Mouse (Mus musculus): ENCODE data around the gene Alx1. TPM values are rescaled to one million over a fixed set of nuclear protein-coding genes. Genes with fewer than 3 reads are reported as not detected.

The Alx1 gene
- polyA plus RNA-seq (2015; fragmentation: Nextera tagmentation; extraction: Ambion mirVana) = 0.90 and 6.8 TPM in 2 replicates

DNA sequence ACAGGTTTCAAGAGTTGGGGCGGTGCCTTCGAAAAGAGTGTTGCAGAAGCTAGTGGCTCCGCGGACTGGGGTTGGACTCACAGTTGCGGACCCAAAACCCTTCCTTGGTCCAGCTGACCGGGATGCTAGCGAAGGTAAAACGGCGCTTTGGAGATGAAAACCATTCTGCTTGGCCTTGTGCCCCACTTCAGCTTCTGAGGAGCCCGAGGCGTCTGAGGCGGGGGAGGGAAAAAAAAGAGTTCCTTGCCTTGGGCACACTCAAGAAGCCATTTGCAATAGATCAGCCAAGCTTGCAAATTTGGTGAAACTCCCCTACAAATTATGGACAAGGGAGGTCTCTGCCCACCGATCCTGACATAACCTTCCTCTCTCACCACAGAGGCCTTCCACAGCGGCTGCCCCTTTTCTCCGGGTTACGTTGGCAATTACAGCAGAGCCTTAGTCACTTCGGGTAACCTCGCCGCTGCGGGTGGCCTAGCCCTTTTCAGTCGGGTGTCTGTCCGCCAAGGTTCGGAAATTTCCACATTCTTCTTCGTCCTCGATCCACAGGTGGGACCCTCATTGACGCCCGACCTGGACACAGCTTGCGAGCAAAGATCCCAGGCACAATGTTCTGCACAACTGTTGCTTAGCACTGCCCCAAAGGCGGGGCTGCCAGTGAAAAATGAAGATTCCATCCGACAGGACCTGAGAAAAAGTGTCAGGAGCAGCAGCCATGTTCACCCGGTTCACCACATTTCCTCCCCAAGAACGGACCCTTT is at the start of gene Alx1:
Alx1 (minus strand) TSS at position 486 of the 761 bp plus-strand sequence.
- under 1% methylated on average over 32 of the region's 32 CpGs for WGBS
- Histone ChIP-seq H3K9me3 (replicated peaks) (no peaks in the 10 kb centered on the region), H3K4me3 (no peak within 1 kb of the TSS; the same call in 1 of the 2 replicates), H3K9ac (no peak within 1 kb of the TSS), H3K36me3 (ENCODE audit: poor library complexity, severe bottlenecking) (no peaks in the 10 kb centered on the region), H3K27me3 (peaks cover 82% of the 10 kb centered on the region), H3K4me1 (peaks cover 18% of the 10 kb centered on the region), H3K27ac (no peak within 1 kb of the TSS), H3K4me2 (peak within 1 kb of the TSS; percentile 50; the same call in 1 of the 2 replicates)
- ATAC-seq = no peak

DNA sequence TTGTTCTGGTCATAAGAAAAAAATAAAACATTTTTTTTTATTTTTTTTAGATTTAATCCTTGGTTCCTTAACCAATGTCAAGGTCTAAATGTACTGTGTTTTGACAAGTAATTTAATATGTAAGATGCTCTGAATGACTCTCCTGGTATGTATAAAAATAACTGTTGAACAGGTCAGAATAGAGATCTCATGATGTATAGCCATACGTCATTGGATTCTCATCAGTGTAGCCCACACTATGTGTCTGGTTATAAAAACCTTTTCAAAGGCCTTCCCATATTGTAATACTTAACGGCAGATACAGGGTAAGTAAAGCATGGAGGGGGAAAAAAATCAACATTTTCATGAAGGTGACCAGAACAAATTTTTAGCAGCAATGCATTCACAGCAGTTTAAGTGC is 19.6 kb upstream of the Alx1 start:
- Histone ChIP-seq H3K4me2 (no peak overlapping the region), H3K36me3 (ENCODE audit: poor library complexity, severe bottlenecking) (no peaks in the 10 kb centered on the region), H3K9ac (no peak overlapping the region), H3K27ac (no peak overlapping the region), H3K4me3 (no peak overlapping the region), H3K4me1 (no peaks in the 10 kb centered on the region), H3K27me3 (no peaks in the 10 kb centered on the region), H3K9me3 (replicated peaks) (no peaks in the 10 kb centered on the region)
- WGBS = 87% methylated on average over 2 of the region's 2 CpGs
- no peak for ATAC-seq

GRCm38 (mm10) chr10:103046623-103047022 is 16.6 kb upstream of the Alx1 start:
- Histone ChIP-seq H3K27me3 (no peaks in the 10 kb centered on the region), H3K36me3 (ENCODE audit: poor library complexity, severe bottlenecking) (no peaks in the 10 kb centered on the region), H3K4me3 (no peak overlapping the region), H3K4me1 (no peaks in the 10 kb centered on the region), H3K27ac (no peak overlapping the region), H3K9ac (no peak overlapping the region), H3K9me3 (replicated peaks) (no peaks in the 10 kb centered on the region), H3K4me2 (no peak overlapping the region)
- 79% methylated on average over 3 of the region's 3 CpGs for WGBS
- no peak for ATAC-seq

GRCm38 (mm10) chr10:103045019-103045418 is 15.0 kb upstream of the Alx1 start:
- Histone ChIP-seq H3K4me3 (no peak overlapping the region), H3K4me1 (no peaks in the 10 kb centered on the region), H3K9ac (no peak overlapping the region), H3K4me2 (no peak overlapping the region), H3K27me3 (no peaks in the 10 kb centered on the region), H3K27ac (no peak overlapping the region), H3K9me3 (replicated peaks) (no peaks in the 10 kb centered on the region), H3K36me3 (ENCODE audit: poor library complexity, severe bottlenecking) (no peaks in the 10 kb centered on the region)
- 64% methylated on average over 2 of the region's 2 CpGs for WGBS
- ATAC-seq = no peak

DNA sequence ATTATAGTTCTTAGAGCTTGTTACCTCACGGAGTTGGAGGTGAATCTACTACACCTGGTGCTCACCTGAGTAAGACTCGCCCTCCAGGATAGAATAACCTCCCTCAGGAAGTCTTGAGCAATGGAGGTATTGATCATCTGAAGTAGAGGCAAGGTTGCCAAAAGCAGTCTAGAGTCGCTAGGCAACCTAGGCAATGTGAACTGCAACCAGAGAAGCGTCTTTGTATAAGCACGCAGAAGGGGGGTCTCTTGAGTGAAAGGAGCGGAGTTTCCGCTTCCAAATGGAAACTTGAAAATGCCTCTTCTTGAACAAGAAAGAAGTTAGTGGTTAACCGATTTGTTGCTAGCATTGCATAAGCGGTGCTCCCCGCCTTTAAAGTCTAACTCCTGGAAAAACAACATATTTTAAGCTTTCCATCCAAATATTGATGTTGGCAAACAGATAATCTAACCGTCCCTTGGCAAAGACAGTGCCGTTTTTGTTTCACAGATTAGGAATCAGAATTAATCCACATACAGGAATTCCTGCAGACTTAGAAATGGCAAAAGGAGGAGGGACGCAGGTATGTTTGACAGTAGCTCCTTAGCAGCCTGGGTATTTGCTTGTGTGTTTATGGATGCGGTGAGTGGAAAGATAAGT is 5.1 kb upstream of the Alx1 start:
- Histone ChIP-seq H3K4me1 (peaks cover under 1% of the 10 kb centered on the region; the same call in 1 of the 2 replicates), H3K9ac (no peak overlapping the region), H3K27me3 (peaks cover 65% of the 10 kb centered on the region), H3K9me3 (replicated peaks) (no peaks in the 10 kb centered on the region), H3K27ac (no peak overlapping the region), H3K4me2 (no peak overlapping the region; the same call in 1 of the 2 replicates), H3K4me3 (no peak overlapping the region), H3K36me3 (ENCODE audit: poor library complexity, severe bottlenecking) (no peaks in the 10 kb centered on the region)
- under 1% methylated on average over 14 of the region's 14 CpGs for WGBS
- ATAC-seq = no peak

DNA sequence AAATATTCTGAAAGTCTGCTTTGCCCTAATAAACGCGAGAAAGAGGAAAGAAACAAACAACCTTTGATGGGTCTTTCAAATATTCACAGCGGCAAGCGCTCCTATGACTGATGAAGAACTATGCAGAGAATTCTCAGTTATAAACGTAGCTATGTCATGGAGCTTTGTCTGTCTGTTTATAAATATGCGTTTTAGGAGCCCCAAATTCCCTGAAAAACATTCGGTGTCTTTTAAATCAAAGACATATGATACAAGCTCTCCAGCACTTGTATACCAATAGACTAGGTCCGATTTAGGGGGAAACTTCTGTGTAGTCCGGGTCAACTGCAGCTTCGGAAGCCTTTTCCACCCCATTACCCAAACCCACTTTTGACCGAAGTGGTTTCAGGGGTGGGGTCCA is 916 bp upstream of the Alx1 start:
- H3K9ac ChIP-seq = no peak overlapping the region
- 2% methylated on average over 11 of the region's 11 CpGs for WGBS

DNA sequence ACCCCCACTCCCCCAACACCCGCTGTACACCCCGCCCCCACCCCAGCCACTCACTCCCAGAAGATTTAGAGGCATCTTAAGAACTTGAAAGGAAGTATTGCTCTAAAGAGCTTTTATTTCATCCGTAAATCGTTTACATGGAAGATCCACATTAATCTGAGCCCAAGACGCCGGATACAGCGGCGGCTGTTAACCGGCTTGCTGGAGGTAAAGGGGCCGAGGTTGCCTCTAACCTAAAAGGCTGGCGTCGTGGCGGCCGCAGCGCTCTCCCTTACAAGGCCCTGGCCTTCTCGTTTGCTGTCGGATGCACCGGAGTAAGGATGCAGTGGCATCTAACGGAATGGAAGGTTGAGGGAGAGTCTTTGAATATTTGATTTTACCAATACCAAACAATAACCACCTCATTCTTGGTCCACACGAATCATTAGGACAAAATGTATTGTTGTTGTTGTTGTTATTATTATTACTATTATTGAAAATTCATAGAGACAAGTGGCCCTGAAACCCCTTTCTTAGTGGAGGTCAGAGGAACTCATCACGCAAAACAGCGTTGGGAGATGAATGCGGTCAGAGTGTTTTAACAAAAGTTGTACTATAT is 784 bp downstream of the Alx1 start:
- Histone ChIP-seq H3K4me1 (peaks cover 18% of the 10 kb centered on the region), H3K9ac (no peak overlapping the region), H3K27ac (no peak overlapping the region), H3K4me2 (peak overlapping the region; percentile 50), H3K36me3 (ENCODE audit: poor library complexity, severe bottlenecking) (no peaks in the 10 kb centered on the region), H3K4me3 (no peak overlapping the region; the same call in 1 of the 2 replicates), H3K9me3 (replicated peaks) (no peaks in the 10 kb centered on the region), H3K27me3 (peaks cover 76% of the 10 kb centered on the region)
- ATAC-seq = no peak
- WGBS = under 1% methylated on average over 22 of the region's 23 CpGs

More for the DNA sequence above, 916 bp upstream of the Alx1 start:
- Histone ChIP-seq H3K9me3 (replicated peaks) (no peaks in the 10 kb centered on the region), H3K27ac (no peak overlapping the region), H3K4me1 (peaks cover 18% of the 10 kb centered on the region), H3K27me3 (peaks cover 86% of the 10 kb centered on the region), H3K36me3 (ENCODE audit: poor library complexity, severe bottlenecking) (no peaks in the 10 kb centered on the region), H3K4me2 (no peak overlapping the region), H3K4me3 (no peak overlapping the region)
- no peak for ATAC-seq

- peak overlapping the region; percentile 50 for H3K4me2 ChIP-seq
- peaks cover 18% of the 10 kb centered on the region for H3K4me1 ChIP-seq
- peak overlapping the region; percentile 31 for H3K4me3 ChIP-seq
- no peak overlapping the region for H3K9ac ChIP-seq
- WGBS = 1% methylated on average over 48 of the region's 50 CpGs
- peak; percentile 59 for ATAC-seq
- H3K27ac ChIP-seq = no peak overlapping the region
- peaks cover 79% of the 10 kb centered on the region for H3K27me3 ChIP-seq
- H3K9me3 ChIP-seq (replicated peaks) = no peaks in the 10 kb centered on the region
- no peaks in the 10 kb centered on the region for H3K36me3 ChIP-seq (ENCODE audit: poor library complexity, severe bottlenecking)
Measured at GRCm38 (mm10) chr10:103028253-103029131, 1.5 kb downstream of the Alx1 start.

DNA sequence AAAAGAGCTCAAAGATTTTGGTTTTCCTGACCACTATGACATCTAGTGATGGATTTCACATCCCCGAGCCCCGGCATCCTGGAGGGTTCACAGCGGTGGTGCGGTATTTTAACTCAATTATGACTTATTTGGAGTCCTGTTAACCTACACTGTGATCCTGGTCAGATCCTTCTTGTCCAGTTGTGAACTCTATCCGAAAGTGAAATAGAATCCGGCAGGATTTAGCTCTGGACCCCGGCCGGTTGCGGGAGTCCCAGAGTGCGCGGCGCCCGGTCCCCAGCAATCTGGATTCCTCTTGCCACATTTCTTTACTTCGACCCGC is 2.1 kb downstream of the Alx1 start:
- Histone ChIP-seq H3K4me2 (peak overlapping the region; percentile 50), H3K36me3 (ENCODE audit: poor library complexity, severe bottlenecking) (no peaks in the 10 kb centered on the region), H3K9ac (no peak overlapping the region), H3K27me3 (peaks cover 73% of the 10 kb centered on the region), H3K27ac (no peak overlapping the region), H3K4me1 (peaks cover 18% of the 10 kb centered on the region), H3K9me3 (replicated peaks) (no peaks in the 10 kb centered on the region), H3K4me3 (peak overlapping the region; percentile 31)
- no peak for ATAC-seq
- WGBS = under 1% methylated on average over 15 of the region's 15 CpGs

DNA sequence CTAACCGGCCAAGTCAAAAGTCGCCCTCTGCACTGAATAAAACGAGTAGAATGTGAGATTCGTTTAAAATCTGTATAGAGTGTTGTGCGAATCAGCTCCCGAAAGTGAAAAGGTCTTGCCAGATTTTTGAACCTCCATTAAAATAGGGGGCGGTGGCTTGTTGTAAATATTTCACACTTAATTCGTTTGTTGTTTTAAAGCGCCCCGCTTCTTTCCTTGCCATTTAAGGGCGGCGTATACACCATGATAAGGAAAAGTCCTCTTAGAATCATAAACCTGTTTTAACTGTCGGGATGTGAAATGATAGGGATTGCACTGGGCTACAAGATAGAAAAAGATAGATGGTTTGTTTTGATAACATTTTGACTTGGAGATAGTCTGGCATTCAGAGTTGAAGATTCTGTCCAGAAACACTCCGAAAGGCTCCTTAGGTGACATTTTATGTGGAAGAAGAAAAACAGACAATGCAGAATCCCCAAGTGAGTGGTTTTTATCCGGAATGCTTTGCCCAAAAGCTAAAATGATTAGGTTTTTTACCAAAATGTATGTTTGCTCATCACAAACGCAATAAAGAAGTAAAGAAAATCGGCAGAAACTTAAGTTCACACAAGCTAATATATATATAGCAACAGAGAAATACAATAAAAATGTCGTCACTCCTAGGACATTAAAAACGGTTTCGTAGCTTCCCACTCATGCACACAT is 2.6 kb downstream of the Alx1 start:
- Histone ChIP-seq H3K36me3 (ENCODE audit: poor library complexity, severe bottlenecking) (no peaks in the 10 kb centered on the region), H3K27me3 (peaks cover 68% of the 10 kb centered on the region), H3K27ac (no peak overlapping the region), H3K9ac (no peak overlapping the region), H3K4me1 (peaks cover 18% of the 10 kb centered on the region), H3K9me3 (replicated peaks) (no peaks in the 10 kb centered on the region), H3K4me3 (no peak overlapping the region), H3K4me2 (no peak overlapping the region)
- ATAC-seq = no peak
- under 1% methylated on average over 20 of the region's 20 CpGs for WGBS

DNA sequence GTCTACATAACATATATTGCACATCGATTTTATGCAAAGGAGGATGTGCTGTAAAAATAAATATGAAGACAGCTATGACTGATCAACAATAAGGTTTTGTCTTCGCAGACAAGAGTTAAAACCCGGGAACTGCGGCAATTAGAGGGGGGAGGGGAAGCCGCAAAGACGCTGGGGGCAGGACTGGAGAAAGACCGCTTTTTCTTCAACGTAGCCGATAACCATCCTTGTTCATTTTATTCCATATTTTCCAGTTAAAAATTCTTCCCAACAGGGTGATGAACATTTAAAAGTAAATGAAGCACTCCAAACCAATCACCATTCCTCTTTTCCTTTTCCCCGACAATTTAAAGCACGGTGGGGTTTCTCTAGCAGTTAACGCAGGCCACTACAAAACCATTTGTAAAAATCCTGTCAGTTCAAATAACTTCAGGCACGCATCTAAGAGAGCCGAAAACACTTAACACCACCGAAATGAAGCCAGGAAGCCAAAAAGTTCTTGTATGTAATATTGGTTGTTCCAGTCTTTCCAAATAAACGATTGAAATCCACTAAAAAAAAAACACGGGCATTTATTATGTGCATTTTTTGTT is 3.3 kb downstream of the Alx1 start:
- H3K4me1 ChIP-seq = peaks cover 18% of the 10 kb centered on the region
- H3K36me3 ChIP-seq (ENCODE audit: poor library complexity, severe bottlenecking) = no peaks in the 10 kb centered on the region
- H3K4me3 ChIP-seq = no peak overlapping the region
- H3K27me3 ChIP-seq = peaks cover 62% of the 10 kb centered on the region
- no peak for ATAC-seq
- H3K9me3 ChIP-seq (replicated peaks) = no peaks in the 10 kb centered on the region
- H3K27ac ChIP-seq = no peak overlapping the region
- no peak overlapping the region for H3K4me2 ChIP-seq
- H3K9ac ChIP-seq = no peak overlapping the region
- WGBS = under 1% methylated on average over 17 of the region's 17 CpGs

Measured in forebrain, embryonic 13.5 days (tissue).